Comparison of ENCODE assay signal across 8 mouse cellular contexts in the genomic region with DNA sequence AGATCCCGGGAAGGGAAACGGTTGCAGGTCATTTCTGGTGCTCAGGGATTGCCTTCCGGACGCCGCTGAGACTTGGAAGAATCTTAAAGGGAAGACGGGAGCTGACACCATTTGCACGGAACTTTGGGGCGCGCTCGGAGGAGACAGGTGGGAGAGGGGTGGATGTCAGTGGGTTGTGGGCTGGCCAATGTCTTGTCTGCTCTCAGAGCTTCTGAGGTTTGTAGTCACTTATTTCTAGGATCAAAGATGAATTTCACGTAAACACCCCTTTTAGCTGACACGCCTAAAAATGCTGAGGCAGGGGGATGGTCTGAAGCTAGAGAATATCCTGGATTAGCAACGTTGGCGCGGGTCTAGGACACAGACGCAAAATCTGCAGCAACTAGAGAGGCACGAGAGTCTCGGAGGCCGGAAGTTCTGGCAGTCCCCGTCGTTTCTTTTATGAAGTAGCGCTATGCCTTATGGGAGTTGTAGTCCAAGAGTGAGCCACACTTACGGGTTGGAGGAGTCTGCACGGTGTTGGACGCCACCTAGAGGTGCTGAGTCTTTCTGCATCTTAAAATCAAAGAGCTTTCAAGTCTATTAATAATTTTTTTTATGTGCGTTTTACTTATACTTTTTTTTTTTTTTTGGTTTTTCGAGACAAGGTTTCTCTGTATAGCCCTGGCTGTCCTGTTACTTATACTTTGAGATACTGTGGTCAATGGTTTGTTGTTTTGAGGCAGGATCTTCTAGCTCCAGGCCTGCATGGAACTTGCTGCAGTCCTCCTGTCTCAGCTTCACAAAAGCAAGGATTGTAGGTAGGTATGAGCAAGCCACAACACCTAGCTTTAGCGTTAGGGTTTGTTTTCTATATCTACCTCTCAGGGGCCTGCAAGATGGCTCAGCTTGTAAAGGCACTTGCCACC. TPM values are rescaled to one million over a fixed set of nuclear protein-coding genes. Genes with fewer than 3 reads are reported as not detected.
DNase-seq lines count a peak whose midpoint lies in the region; ATAC-seq and TF ChIP-seq lines count a peak whose summit lies in the region.

A gene (plus strand): TSS at position 72 of the 908 bp plus-strand sequence.

- peak; percentile 97 for ATAC-seq in embryonic facial prominence, embryonic 14.5 days (ENCODE audit: low read depth)
- peak; percentile 94 for ATAC-seq in limb, embryonic 13.5 days (ENCODE audit: low FRiP score, low read depth)
- ATAC-seq in midbrain, embryonic 16.5 days, result peak; percentile 94

- peak; percentile 71; the same call in 1 of the 2 replicates for TF ChIP-seq EP300 in heart, adult 2 months (IDR thresholded peaks at IDR 0.05; ENCODE audit: insufficient read depth, low read depth, low read length)

- 0 out of 2 replicates have a peak, but pooled peaks cover 4% of the 10 kb centered on the region for H3K27me3 ChIP-seq in embryonic facial prominence, embryonic 14.5 days (replicated peaks; ENCODE audit: control insufficient read depth, insufficient read depth, low read length)
- no peaks in the 10 kb centered on the region for H3K27me3 ChIP-seq in heart, adult 2 months (ENCODE audit: control insufficient read depth, insufficient read depth, low read length)
- H3K27me3 ChIP-seq in limb, embryonic 13.5 days, result 0 out of 2 replicates have a peak, but pooled peaks cover 5% of the 10 kb centered on the region
- H3K27me3 ChIP-seq in midbrain, embryonic 16.5 days (ENCODE audit: control insufficient read depth, insufficient read depth, low read depth, low read length), result peaks cover 4% of the 10 kb centered on the region; the same call in 1 of the 2 replicates

- peak within 1 kb of the TSS; percentile 96 for H3K4me2 ChIP-seq in embryonic facial prominence, embryonic 14.5 days (ENCODE audit: low read depth, low read length)
- peak within 1 kb of the TSS; percentile 89 for H3K4me2 ChIP-seq in limb, embryonic 13.5 days (replicated peaks)
- H3K4me2 ChIP-seq in midbrain, embryonic 16.5 days (ENCODE audit: low read length), result peak within 1 kb of the TSS; percentile 65

- H3K9me3 ChIP-seq in embryonic facial prominence, embryonic 14.5 days (ENCODE audit: control insufficient read depth, low read length), result no peaks in the 10 kb centered on the region
- H3K9me3 ChIP-seq in limb, embryonic 13.5 days, result no peaks in the 10 kb centered on the region
- no peaks in the 10 kb centered on the region for H3K9me3 ChIP-seq in midbrain, embryonic 16.5 days (replicated peaks; ENCODE audit: control insufficient read depth, low read length, poor library complexity, severe bottlenecking)

- DNase-seq in 3T3-L1 (ENCODE audit: low read depth, low spot score), result peak; percentile 99
- peak in 1 of 2 experiments; percentile 63 for DNase-seq in adrenal gland, postnatal 4 days (ENCODE audit: low spot score in 2 of 2)
- peak; percentile 99 for DNase-seq in embryonic facial prominence, embryonic 14.5 days (ENCODE audit: low spot score)
- DNase-seq in heart, adult 2 months, result peak; percentile 69 to 82
- DNase-seq in kidney, adult 8-10 months, result peak; percentile 76 to 88
- peak; percentile 55 to 87 for DNase-seq in spleen, postnatal 10 days (ENCODE audit: low spot score in 2 of 2)

- H3K9ac ChIP-seq in embryonic facial prominence, embryonic 14.5 days (ENCODE audit: low read depth, low read length), result peak within 1 kb of the TSS; percentile 69
- H3K9ac ChIP-seq in heart, adult 2 months (ENCODE audit: low read depth, low read length), result peak within 1 kb of the TSS; percentile 62
- peak within 1 kb of the TSS; percentile 70 for H3K9ac ChIP-seq in limb, embryonic 13.5 days
- H3K9ac ChIP-seq in midbrain, embryonic 16.5 days (ENCODE audit: low read depth, low read length), result peak within 1 kb of the TSS; percentile 63

- H3K36me3 ChIP-seq in embryonic facial prominence, embryonic 14.5 days (ENCODE audit: control insufficient read depth, insufficient read depth, low read length), result no peaks in the 10 kb centered on the region
- no peaks in the 10 kb centered on the region for H3K36me3 ChIP-seq in heart, adult 2 months (ENCODE audit: control insufficient read depth, insufficient read depth, low read length)
- H3K36me3 ChIP-seq in limb, embryonic 13.5 days, result no peaks in the 10 kb centered on the region
- H3K36me3 ChIP-seq in midbrain, embryonic 16.5 days (ENCODE audit: control insufficient read depth, insufficient read depth, low read length), result no peaks in the 10 kb centered on the region

- H3K79me2 ChIP-seq in heart, adult 2 months (replicated peaks; ENCODE audit: control insufficient read depth, insufficient read depth, low read length), result no peaks in the 10 kb centered on the region

- peak within 1 kb of the TSS; percentile 8; the same call in 1 of the 2 replicates for H3K27ac ChIP-seq in embryonic facial prominence, embryonic 14.5 days (replicated peaks; ENCODE audit: low read depth, low read length)
- peak within 1 kb of the TSS; percentile 72 for H3K27ac ChIP-seq in heart, adult 2 months
- no peak within 1 kb of the TSS; the same call in 1 of the 2 replicates for H3K27ac ChIP-seq in limb, embryonic 13.5 days
- H3K27ac ChIP-seq in midbrain, embryonic 16.5 days (ENCODE audit: low read length), result peak within 1 kb of the TSS; percentile 5; the same call in 1 of the 2 replicates

- under 1% methylated on average over 28 of the region's 28 CpGs for WGBS in embryonic facial prominence, embryonic 14.5 days
- under 1% methylated on average over 28 of the region's 28 CpGs for WGBS in heart, adult 2 months
- under 1% methylated on average over 28 of the region's 28 CpGs for WGBS in limb, embryonic 13.5 days
- WGBS in midbrain, embryonic 16.5 days, result under 1% methylated on average over 28 of the region's 28 CpGs

- H3K4me3 ChIP-seq in embryonic facial prominence, embryonic 14.5 days (ENCODE audit: low read depth, low read length), result peak within 1 kb of the TSS; percentile 56
- peak within 1 kb of the TSS; percentile 68 for H3K4me3 ChIP-seq in heart, adult 2 months
- peak within 1 kb of the TSS; percentile 59 for H3K4me3 ChIP-seq in limb, embryonic 13.5 days
- H3K4me3 ChIP-seq in midbrain, embryonic 16.5 days (ENCODE audit: low read depth, low read length), result peak within 1 kb of the TSS; percentile 45

- peak; percentile 84 for TF ChIP-seq CTCF in heart, adult 2 months (IDR thresholded peaks at IDR 0.05)

- intact Hi-C loops in heart, adult 2 months (cut with DNase I), result loop anchor here (2.0 to 10.0 kb wide), 3 partner anchors 46 to 358 kb away; a partner anchor contains a TSS

- peaks cover 5% of the 10 kb centered on the region; the same call in 1 of the 2 replicates for H3K4me1 ChIP-seq in embryonic facial prominence, embryonic 14.5 days (ENCODE audit: control insufficient read depth, insufficient read depth, low read length)
- H3K4me1 ChIP-seq in heart, adult 2 months (ENCODE audit: control insufficient read depth, insufficient read depth, low read length), result peaks cover 4% of the 10 kb centered on the region; the same call in 1 of the 2 replicates
- peaks cover 6% of the 10 kb centered on the region for H3K4me1 ChIP-seq in limb, embryonic 13.5 days
- H3K4me1 ChIP-seq in midbrain, embryonic 16.5 days (ENCODE audit: control insufficient read depth, insufficient read depth, low read length), result peaks cover 12% of the 10 kb centered on the region

- peak; percentile 98 for TF ChIP-seq POLR2A in heart, adult 2 months (IDR thresholded peaks at IDR 0.05; ENCODE audit: insufficient read depth, low read depth, low read length)

RNA-seq across cellular contexts. Expression of the gene that starts here (rescaled TPM):
- total RNA-seq in adrenal gland, postnatal 4 days (2021), result 10 to 100 TPM; 24.9 to 29.0 TPM
- 8.3 and 10.1 TPM in 2 replicates for polyA plus RNA-seq in embryonic facial prominence, embryonic 14.5 days (2014; fragmentation: Nextera tagmentation; extraction: Ambion mirVana)
- 10 to 100 TPM; 11.6 to 13.5 TPM for total RNA-seq in heart, adult 2 months (2021)
- polyA plus RNA-seq in heart, adult 2 months (2012; rRNA removed), result 3.5 and 3.9 TPM in 2 replicates
- polyA plus RNA-seq in limb, embryonic 13.5 days (2015; fragmentation: Nextera tagmentation; extraction: Ambion mirVana), result 12.0 and 12.8 TPM in 2 replicates
- 21.3 and 23.6 TPM in 2 replicates for polyA plus RNA-seq in midbrain, embryonic 16.5 days (2015; fragmentation: Nextera tagmentation; extraction: Ambion mirVana)
